Mouse (Mus musculus): ENCODE measurements around the gene Ptpn23. TPM values are rescaled to one million over a fixed set of nuclear protein-coding genes. Genes with fewer than 3 reads are reported as not detected.
"Not testable (repeated sequence)": the region's sequence is repeated elsewhere in the genome, so short reads cannot be mapped to it uniquely, and the experiment has no call there.

Gene Ptpn23
- polyA plus RNA-seq, 2 experiments: 2.8 to 4.3 TPM

DNA sequence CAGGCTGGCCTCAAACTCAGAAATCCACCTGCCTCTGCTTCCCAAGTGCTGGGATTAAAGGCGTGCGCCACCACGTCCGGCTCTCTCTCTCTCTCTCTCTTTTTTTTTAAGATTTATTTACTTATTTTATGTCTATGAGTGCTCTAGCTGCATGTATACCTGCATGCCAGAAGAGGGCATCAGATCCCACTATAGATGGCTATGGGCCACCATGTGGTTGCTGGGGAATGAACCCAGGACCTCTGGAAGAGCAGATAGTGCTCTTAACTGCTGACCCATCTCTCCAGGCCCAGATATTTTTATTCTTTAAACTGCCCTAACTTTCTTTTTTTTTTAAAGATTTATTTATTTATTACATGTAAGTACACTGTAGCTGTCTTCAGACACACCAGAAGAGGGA is 4.8 kb downstream of the Ptpn23 start:
- H3K9me3 ChIP-seq (ENCODE audit: control insufficient read depth, low read length); H3K4me1 ChIP-seq (replicated peaks; ENCODE audit: control insufficient read depth in 2 of 2, insufficient read depth in 2 of 2, low read length in 1 of 2); H3K9ac ChIP-seq (replicated peaks); H3K4me2 ChIP-seq (ENCODE audit: low read depth); H3K27ac ChIP-seq; H3K27me3 ChIP-seq (ENCODE audit: control insufficient read depth, insufficient read depth, low read length); H3K36me3 ChIP-seq (replicated peaks; ENCODE audit: control insufficient read depth, insufficient read depth, low read depth); ATAC-seq (ENCODE audit: insufficient read depth); H3K4me3 ChIP-seq (ENCODE audit: insufficient read depth in 1 of 2, low read depth in 2 of 2, low read length in 2 of 2); DNase-seq (ENCODE audit: low read depth in 3 of 3, low spot score in 3 of 3): not testable (repeated sequence)
- WGBS (ENCODE audit: insufficient replicate concordance): 75% methylated on average over 4 of the region's 4 CpGs
- peak; percentile 26; the same call in 1 of the 2 replicates for TF ChIP-seq CTCF (IDR thresholded peaks at IDR 0.05; ENCODE audit: low read depth)

- no peak for ATAC-seq (ENCODE audit: insufficient read depth)
- no peak overlapping the region for H3K4me3 ChIP-seq (ENCODE audit: insufficient read depth in 1 of 2, low read depth in 2 of 2, low read length in 2 of 2)
- H3K9ac ChIP-seq (replicated peaks): no peak overlapping the region
- no peaks in the 10 kb centered on the region for H3K36me3 ChIP-seq (replicated peaks; ENCODE audit: control insufficient read depth, insufficient read depth, low read depth)
- H3K27me3 ChIP-seq (ENCODE audit: control insufficient read depth, insufficient read depth, low read length): no peaks in the 10 kb centered on the region
- 74% methylated on average over 2 of the region's 2 CpGs for WGBS (ENCODE audit: insufficient replicate concordance)
- H3K27ac ChIP-seq: no peak overlapping the region
- H3K4me2 ChIP-seq (ENCODE audit: low read depth): no peak overlapping the region
- H3K4me1 ChIP-seq (replicated peaks; ENCODE audit: control insufficient read depth in 2 of 2, insufficient read depth in 2 of 2, low read length in 1 of 2): peaks cover 3 to 6% of the 10 kb centered on the region in 2 experiments; a peak in 3 of 4 replicates
- DNase-seq (ENCODE audit: low read depth in 3 of 3, low spot score in 3 of 3): no peak
- H3K9me3 ChIP-seq (ENCODE audit: control insufficient read depth, low read length): no peaks in the 10 kb centered on the region
- no peak for TF ChIP-seq CTCF (IDR thresholded peaks at IDR 0.05; ENCODE audit: low read depth)
- no peak for TF ChIP-seq EP300 (IDR thresholded peaks at IDR 0.05; ENCODE audit: low read depth)
These were observed 5.3 kb downstream of the Ptpn23 start for GRCm38 (mm10) chr9:110402731-110403130.

- no peaks in the 10 kb centered on the region for H3K27me3 ChIP-seq (ENCODE audit: control insufficient read depth, insufficient read depth, low read length)
- no peaks in the 10 kb centered on the region for H3K4me1 ChIP-seq (replicated peaks; ENCODE audit: control insufficient read depth in 2 of 2, insufficient read depth in 2 of 2, low read length in 1 of 2)
- no peaks in the 10 kb centered on the region for H3K36me3 ChIP-seq (replicated peaks; ENCODE audit: control insufficient read depth, insufficient read depth, low read depth)
- H3K4me3 ChIP-seq (ENCODE audit: insufficient read depth in 1 of 2, low read depth in 2 of 2, low read length in 2 of 2): no peak overlapping the region
- H3K9ac ChIP-seq (replicated peaks): no peak overlapping the region
- WGBS (ENCODE audit: insufficient replicate concordance): 68% methylated on average over 5 of the region's 5 CpGs
- ATAC-seq (ENCODE audit: insufficient read depth) (no peak), DNase-seq (ENCODE audit: low read depth in 3 of 3, low spot score in 3 of 3) (no peak)
- H3K27ac ChIP-seq: no peak overlapping the region
- TF ChIP-seq CTCF (IDR thresholded peaks at IDR 0.05; ENCODE audit: low read depth) (no peak), EP300 (IDR thresholded peaks at IDR 0.05; ENCODE audit: low read depth) (no peak)
- H3K9me3 ChIP-seq (ENCODE audit: control insufficient read depth, low read length): no peaks in the 10 kb centered on the region
- no peak overlapping the region for H3K4me2 ChIP-seq (ENCODE audit: low read depth)
These were observed 7.4 kb downstream of the Ptpn23 start for GRCm38 (mm10) chr9:110400650-110401049.

- 84% methylated on average over 4 of the region's 4 CpGs for WGBS (ENCODE audit: insufficient replicate concordance)
- H3K4me3 ChIP-seq (ENCODE audit: insufficient read depth in 1 of 2, low read depth in 2 of 2, low read length in 2 of 2): no peak overlapping the region
- no peaks in the 10 kb centered on the region; the same call in 1 of the 2 replicates for H3K36me3 ChIP-seq (replicated peaks; ENCODE audit: control insufficient read depth, insufficient read depth, low read depth)
- TF ChIP-seq CTCF (IDR thresholded peaks at IDR 0.05; ENCODE audit: low read depth): no peak
- TF ChIP-seq EP300 (IDR thresholded peaks at IDR 0.05; ENCODE audit: low read depth): no peak
- no peaks in the 10 kb centered on the region for H3K27me3 ChIP-seq (ENCODE audit: control insufficient read depth, insufficient read depth, low read length)
- H3K27ac ChIP-seq: no peak overlapping the region
- H3K9ac ChIP-seq (replicated peaks): no peak overlapping the region
- DNase-seq (ENCODE audit: low read depth in 3 of 3, low spot score in 3 of 3) (no peak), ATAC-seq (ENCODE audit: insufficient read depth) (no peak)
- no peaks in the 10 kb centered on the region for H3K9me3 ChIP-seq (ENCODE audit: control insufficient read depth, low read length)
- H3K4me1 ChIP-seq (replicated peaks; ENCODE audit: control insufficient read depth in 2 of 2, insufficient read depth in 2 of 2, low read length in 1 of 2): no peaks in the 10 kb centered on the region
- H3K4me2 ChIP-seq (ENCODE audit: low read depth): no peak overlapping the region
These were observed 14.7 kb downstream of the Ptpn23 start for GRCm38 (mm10) chr9:110393295-110393694.

DNA sequence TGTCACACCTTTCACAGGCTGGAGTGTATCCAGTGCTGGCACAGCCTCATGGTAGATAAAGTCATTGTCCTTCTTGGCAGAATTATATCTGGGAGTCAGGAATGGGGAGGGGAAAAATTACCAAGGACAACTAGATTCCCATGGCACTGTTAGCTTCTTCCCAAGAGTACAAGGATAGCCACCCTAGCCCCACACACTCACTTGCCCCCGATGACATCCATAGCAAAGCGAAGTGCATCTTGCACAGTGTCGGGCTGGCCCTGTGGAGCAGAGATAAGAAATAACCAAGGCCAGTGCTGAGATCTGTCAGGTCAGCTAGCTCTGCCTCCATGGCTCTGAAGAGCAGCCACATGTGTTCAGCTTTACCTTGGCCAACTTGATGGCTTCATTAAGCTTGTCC is 17.2 kb downstream of the Ptpn23 start:
- ATAC-seq (ENCODE audit: insufficient read depth) (no peak), DNase-seq (ENCODE audit: low read depth in 3 of 3, low spot score in 3 of 3) (no peak)
- Histone ChIP-seq H3K9me3 (ENCODE audit: control insufficient read depth, low read length) (no peaks in the 10 kb centered on the region), H3K4me1 (replicated peaks; ENCODE audit: control insufficient read depth in 2 of 2, insufficient read depth in 2 of 2, low read length in 1 of 2) (no peaks in the 10 kb centered on the region), H3K4me2 (ENCODE audit: low read depth) (no peak overlapping the region), H3K27ac (no peak overlapping the region), H3K27me3 (ENCODE audit: control insufficient read depth, insufficient read depth, low read length) (no peaks in the 10 kb centered on the region), H3K9ac (replicated peaks) (no peak overlapping the region), H3K4me3 (ENCODE audit: insufficient read depth in 1 of 2, low read depth in 2 of 2, low read length in 2 of 2) (no peak overlapping the region), H3K36me3 (replicated peaks; ENCODE audit: control insufficient read depth, insufficient read depth, low read depth) (no peaks in the 10 kb centered on the region; the same call in none of the 2 replicates)
- TF ChIP-seq EP300 (IDR thresholded peaks at IDR 0.05; ENCODE audit: low read depth) (no peak), CTCF (IDR thresholded peaks at IDR 0.05; ENCODE audit: low read depth) (no peak)
- WGBS (ENCODE audit: insufficient replicate concordance): 52% methylated on average over 3 of the region's 3 CpGs
